In the genomic region with DNA sequence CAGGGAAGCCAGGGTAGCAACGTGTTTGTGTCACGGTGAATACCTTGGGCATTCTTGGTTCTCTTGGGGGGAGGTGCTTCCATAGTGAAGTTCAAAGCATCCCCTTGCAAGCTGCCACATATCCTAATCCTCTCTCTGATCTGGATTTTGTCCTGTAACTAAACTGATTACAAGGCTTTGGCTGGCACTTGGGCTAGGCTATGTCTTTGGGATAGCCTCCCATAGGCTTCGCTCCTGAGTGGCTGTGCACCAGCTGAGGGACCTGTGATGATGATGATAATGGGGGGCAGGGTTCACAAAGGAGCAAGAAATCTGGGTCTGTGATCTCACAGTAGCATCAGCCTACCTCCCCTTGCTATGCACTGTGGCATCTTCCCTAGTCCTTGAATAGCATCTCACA, we compare ENCODE assay signal across 11 mouse cellular contexts. TPM values are rescaled to one million over a fixed set of nuclear protein-coding genes. Genes with fewer than 3 reads are reported as not detected.
DNase-seq lines count a peak whose midpoint lies in the region; ATAC-seq lines count a peak whose summit lies in the region.
"Had no signal": no experiment of that assay in that cellular context is flagged by ENCODE, and none has a peak within 500 bp of the region (broad histone marks: within the 10 kb centered on the region; RNA-seq: fewer than 3 reads in every experiment).

No protein-coding gene starts in this region.

- H3K27ac ChIP-seq in heart, embryonic 13.5 days (replicated peaks), result peak overlapping the region; percentile 96
- H3K27ac ChIP-seq in embryonic facial prominence, embryonic 11.5 days (replicated peaks; ENCODE audit: low read depth, low read length), result peak overlapping the region; percentile 86
- no peak overlapping the region for H3K27ac ChIP-seq in hindbrain, embryonic 14.5 days
- 0 out of 2 replicates have a peak overlapping the region, but pooled peaks have one; percentile 22 for H3K27ac ChIP-seq in midbrain, embryonic 14.5 days (replicated peaks; ENCODE audit: low read depth, low read length)
- no peak overlapping the region for H3K27ac ChIP-seq in liver, embryonic 12.5 days

- 0 out of 2 replicates have a peak, but pooled peaks cover 3% of the 10 kb centered on the region for H3K9me3 ChIP-seq in heart, embryonic 13.5 days
- H3K9me3 ChIP-seq in embryonic facial prominence, embryonic 11.5 days (replicated peaks; ENCODE audit: control insufficient read depth, low read length), result no peaks in the 10 kb centered on the region
- no peaks in the 10 kb centered on the region for H3K9me3 ChIP-seq in hindbrain, embryonic 14.5 days (ENCODE audit: control insufficient read depth, low read length)
- H3K9me3 ChIP-seq in midbrain, embryonic 14.5 days (ENCODE audit: control insufficient read depth, low read length), result no peaks in the 10 kb centered on the region
- H3K9me3 ChIP-seq in liver, embryonic 12.5 days (replicated peaks), result no peaks in the 10 kb centered on the region

- no peak for DNase-seq in heart, adult 11 months
- no peak for DNase-seq in embryonic facial prominence, embryonic 11.5 days (ENCODE audit: low spot score)
- DNase-seq in hindbrain, embryonic 14.5 days (ENCODE audit: low spot score), result no peak
- no peak for DNase-seq in midbrain, embryonic 14.5 days
- no peak for DNase-seq in urinary bladder, postnatal 10 days (ENCODE audit: low spot score)
- DNase-seq: layer of hippocampus, postnatal 36 days; right cerebral cortex, postnatal 4 days had no signal

- no peak for ATAC-seq in heart, embryonic 13.5 days (ENCODE audit: extremely low read depth, insufficient number of reproducible peaks, low FRiP score, low TSS enrichment)
- 0 out of 2 replicates have a peak, but pooled peaks have one; percentile 21 for ATAC-seq in embryonic facial prominence, embryonic 11.5 days (replicated peaks; ENCODE audit: insufficient number of reproducible peaks, low FRiP score, low TSS enrichment, low read depth)
- ATAC-seq in hindbrain, embryonic 14.5 days (ENCODE audit: low FRiP score), result 0 out of 2 replicates have a peak, but pooled peaks have one; percentile 21
- ATAC-seq in midbrain, embryonic 14.5 days (ENCODE audit: low FRiP score, low TSS enrichment), result no peak
- ATAC-seq in monocyte, adult 5-6 weeks (replicated peaks; ENCODE audit: insufficient number of reproducible peaks, low FRiP score, low TSS enrichment, poor library complexity, severe bottlenecking), result no peak
- ATAC-seq in liver, embryonic 12.5 days, result no peak

- peak overlapping the region; percentile 39 for H3K4me3 ChIP-seq in heart, embryonic 13.5 days
- H3K4me3 ChIP-seq in embryonic facial prominence, embryonic 11.5 days (ENCODE audit: low read depth, low read length), result no peak overlapping the region
- no peak overlapping the region for H3K4me3 ChIP-seq in hindbrain, embryonic 14.5 days (replicated peaks; ENCODE audit: low read length)
- H3K4me3 ChIP-seq in midbrain, embryonic 14.5 days (replicated peaks; ENCODE audit: low read depth, low read length), result no peak overlapping the region
- no peak overlapping the region for H3K4me3 ChIP-seq in liver, embryonic 12.5 days
- H3K4me3 ChIP-seq: megakaryocyte, embryonic 14.5 days had no signal

- H3K9ac ChIP-seq in heart, embryonic 13.5 days, result peak overlapping the region; percentile 74
- peak overlapping the region; percentile 36; the same call in 1 of the 2 replicates for H3K9ac ChIP-seq in embryonic facial prominence, embryonic 11.5 days (replicated peaks; ENCODE audit: low read length)
- 0 out of 2 replicates have a peak overlapping the region, but pooled peaks have one; percentile 33 for H3K9ac ChIP-seq in hindbrain, embryonic 14.5 days
- 0 out of 2 replicates have a peak overlapping the region, but pooled peaks have one; percentile 13 for H3K9ac ChIP-seq in midbrain, embryonic 14.5 days (replicated peaks; ENCODE audit: low read length)
- H3K9ac ChIP-seq in liver, embryonic 12.5 days, result no peak overlapping the region

- H3K36me3 ChIP-seq in heart, embryonic 13.5 days, result no peaks in the 10 kb centered on the region
- no peaks in the 10 kb centered on the region for H3K36me3 ChIP-seq in embryonic facial prominence, embryonic 11.5 days (replicated peaks; ENCODE audit: control insufficient read depth, insufficient read depth, low read depth, low read length)
- no peaks in the 10 kb centered on the region for H3K36me3 ChIP-seq in hindbrain, embryonic 14.5 days (replicated peaks; ENCODE audit: control insufficient read depth, insufficient read depth)
- no peaks in the 10 kb centered on the region for H3K36me3 ChIP-seq in midbrain, embryonic 14.5 days (ENCODE audit: control insufficient read depth, insufficient read depth, low read length)
- H3K36me3 ChIP-seq in liver, embryonic 12.5 days, result no peaks in the 10 kb centered on the region

- no peaks in the 10 kb centered on the region for H3K27me3 ChIP-seq in heart, embryonic 13.5 days (replicated peaks)
- no peaks in the 10 kb centered on the region for H3K27me3 ChIP-seq in embryonic facial prominence, embryonic 11.5 days (ENCODE audit: control insufficient read depth, insufficient read depth, low read length)
- H3K27me3 ChIP-seq in hindbrain, embryonic 14.5 days (ENCODE audit: control insufficient read depth, insufficient read depth, low read length), result no peaks in the 10 kb centered on the region
- no peaks in the 10 kb centered on the region; the same call in 1 of the 2 replicates for H3K27me3 ChIP-seq in midbrain, embryonic 14.5 days (ENCODE audit: control insufficient read depth, insufficient read depth, low read length)
- H3K27me3 ChIP-seq in liver, embryonic 12.5 days (replicated peaks), result peaks cover 27% of the 10 kb centered on the region; the same call in 1 of the 2 replicates

- peak overlapping the region; percentile 65 for H3K4me2 ChIP-seq in heart, embryonic 13.5 days
- peak overlapping the region; percentile 47 for H3K4me2 ChIP-seq in embryonic facial prominence, embryonic 11.5 days (ENCODE audit: low read depth, low read length)
- peak overlapping the region; percentile 47 for H3K4me2 ChIP-seq in hindbrain, embryonic 14.5 days (replicated peaks)
- peak overlapping the region; percentile 43 for H3K4me2 ChIP-seq in midbrain, embryonic 14.5 days (ENCODE audit: low read length)
- no peak overlapping the region for H3K4me2 ChIP-seq in liver, embryonic 12.5 days

- WGBS in heart, embryonic 13.5 days, result 30% methylated on average over 3 of the region's 3 CpGs
- WGBS in embryonic facial prominence, embryonic 11.5 days, result 26% methylated on average over 3 of the region's 3 CpGs
- 43% methylated on average over 3 of the region's 3 CpGs for WGBS in hindbrain, embryonic 14.5 days
- WGBS in midbrain, embryonic 14.5 days, result 14% methylated on average over 3 of the region's 3 CpGs
- WGBS in liver, embryonic 12.5 days (ENCODE audit: insufficient replicate concordance), result 52% methylated on average over 3 of the region's 3 CpGs

- H3K4me1 ChIP-seq in heart, embryonic 13.5 days, result peaks cover 71% of the 10 kb centered on the region
- peaks cover 11% of the 10 kb centered on the region for H3K4me1 ChIP-seq in embryonic facial prominence, embryonic 11.5 days (ENCODE audit: control insufficient read depth, insufficient read depth, low read length)
- peaks cover 13% of the 10 kb centered on the region for H3K4me1 ChIP-seq in hindbrain, embryonic 14.5 days (replicated peaks; ENCODE audit: control insufficient read depth, insufficient read depth, low read length)
- H3K4me1 ChIP-seq in midbrain, embryonic 14.5 days (ENCODE audit: control insufficient read depth, insufficient read depth, low read length), result peaks cover 11% of the 10 kb centered on the region
- H3K4me1 ChIP-seq in liver, embryonic 12.5 days, result peaks cover 12% of the 10 kb centered on the region

RNA-seq across cellular contexts. Expression of a gene that starts 33.1 kb away (rescaled TPM):
- 79.7 and 88.1 TPM in 2 replicates for polyA plus RNA-seq in heart, embryonic 13.5 days (2015; fragmentation: Nextera tagmentation; extraction: Ambion mirVana)
- 82.8 and 83.8 TPM in 2 replicates for polyA plus RNA-seq in embryonic facial prominence, embryonic 11.5 days (2014; fragmentation: Nextera tagmentation; extraction: Ambion mirVana)
- 15.4 and 16.5 TPM in 2 replicates for polyA plus RNA-seq in hindbrain, embryonic 14.5 days (2014; fragmentation: Nextera tagmentation; extraction: Ambion mirVana)
- 11.4 and 13.6 TPM in 2 replicates for polyA plus RNA-seq in midbrain, embryonic 14.5 days (2014; fragmentation: Nextera tagmentation; extraction: Ambion mirVana)
- total RNA-seq in monocyte, adult 5-6 weeks (2017), result 0.57 to 0.78 TPM in 2 of 3 replicates, not detected in the other
- polyA plus RNA-seq in liver, embryonic 12.5 days (2016; fragmentation: Nextera tagmentation; extraction: Ambion mirVana), result 5.9 and 7.0 TPM in 2 replicates

Comparison
In these comparisons a context has a peak if more than half of its experiments do, and no peak if none do; other contexts are left out.
1. ATAC-seq: peak in embryonic facial prominence, embryonic 11.5 days (single experiment) and hindbrain, embryonic 14.5 days (single experiment); none in heart, embryonic 13.5 days (single experiment), midbrain, embryonic 14.5 days (single experiment), monocyte, adult 5-6 weeks (single experiment) and liver, embryonic 12.5 days (single experiment).
2. H3K27ac ChIP-seq: peak in heart, embryonic 13.5 days (single experiment), embryonic facial prominence, embryonic 11.5 days (single experiment) and midbrain, embryonic 14.5 days (single experiment); none in hindbrain, embryonic 14.5 days (single experiment) and liver, embryonic 12.5 days (single experiment).